Mouse (Mus musculus): ENCODE results near the gene 2810408A11Rik. TPM values are rescaled to one million over a fixed set of nuclear protein-coding genes. Genes with fewer than 3 reads are reported as not detected.

Gene 2810408A11Rik
- polyA plus RNA-seq, 1 experiment from 2014 or later = 4.5 TPM

DNA sequence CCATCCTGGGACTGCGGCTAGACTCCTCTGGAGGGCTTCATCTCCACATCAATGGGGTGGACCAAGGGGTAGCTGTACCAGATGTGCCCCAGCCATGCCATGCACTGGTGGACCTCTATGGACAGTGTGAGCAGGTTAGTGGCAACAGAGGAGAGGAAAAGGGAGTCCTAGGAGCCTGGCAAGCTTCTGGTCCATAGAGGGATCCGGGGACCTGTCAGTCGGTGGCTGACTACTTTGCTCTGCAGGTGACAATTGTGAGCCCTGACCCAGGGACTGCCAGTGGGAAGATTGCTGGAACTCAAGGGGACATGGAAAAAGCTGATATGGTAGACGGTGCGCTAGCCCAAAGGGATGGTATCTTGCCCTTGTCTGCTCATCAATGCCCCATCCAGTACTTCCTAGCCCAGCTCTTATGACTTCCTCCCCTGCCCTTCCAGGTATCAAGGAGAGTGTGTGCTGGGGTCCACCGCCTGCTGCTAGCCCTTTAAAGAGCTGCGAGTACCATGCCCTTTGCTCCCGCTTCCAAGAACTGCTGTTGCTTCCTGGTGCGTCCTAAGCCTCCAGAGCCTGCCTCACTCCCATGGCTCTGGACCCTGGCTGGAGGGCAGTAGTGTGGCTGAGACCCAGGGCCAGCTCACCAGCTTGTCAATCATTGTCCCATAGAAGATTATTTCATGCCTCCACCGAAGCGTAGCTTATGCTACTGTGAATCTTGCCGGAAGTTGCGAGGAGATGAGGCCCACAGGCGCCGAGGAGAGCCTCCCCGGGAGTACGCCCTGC, 10.2 kb upstream of the 2810408A11Rik start:
- no peak for ATAC-seq (ENCODE audit: insufficient number of reproducible peaks, insufficient read depth, low FRiP score, low read depth)
- Histone ChIP-seq H3K4me2 (ENCODE audit: low read length) (no peak overlapping the region), H3K9me3 (ENCODE audit: control insufficient read depth, low read length) (no peaks in the 10 kb centered on the region), H3K4me3 (ENCODE audit: control insufficient read depth in 1 of 2, insufficient read depth in 1 of 2, low read depth in 1 of 2, low read length in 2 of 2) (no peak overlapping the region), H3K36me3 (ENCODE audit: control insufficient read depth, insufficient read depth, low read length) (peaks cover 88% of the 10 kb centered on the region), H3K27ac (replicated peaks in 1 of 2; ENCODE audit: control insufficient read depth in 1 of 2, insufficient read depth in 1 of 2, low read depth in 2 of 2, low read length in 2 of 2) (no peak overlapping the region), H3K4me1 (ENCODE audit: control insufficient read depth in 2 of 2, insufficient read depth in 2 of 2, low read length in 2 of 2) (peaks cover 11 to 17% of the 10 kb centered on the region in 2 experiments), H3K27me3 (ENCODE audit: control insufficient read depth, insufficient read depth, low read length) (no peaks in the 10 kb centered on the region), H3K9ac (ENCODE audit: low read length) (no peak overlapping the region)
- WGBS = 87% methylated on average over 17 of the region's 17 CpGs

DNA sequence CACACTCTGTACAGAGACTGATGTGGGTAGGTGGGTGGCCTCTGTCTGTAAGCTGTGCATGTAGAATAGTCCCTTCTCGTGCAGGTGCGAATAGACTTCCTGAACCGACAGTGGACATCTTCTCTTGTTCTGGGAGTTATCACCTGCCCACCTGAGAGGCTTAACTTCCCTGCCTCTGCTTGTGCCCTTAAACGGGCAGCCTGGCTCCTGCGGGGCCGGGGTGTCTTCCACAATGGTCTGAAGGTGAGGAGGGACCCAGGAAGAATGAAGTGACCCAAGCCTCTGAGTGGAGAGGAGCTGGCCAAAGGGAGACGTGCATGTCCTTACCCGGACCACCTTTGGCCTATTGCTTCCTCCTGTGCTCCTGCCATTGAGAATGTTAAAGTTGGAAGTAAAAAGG, 9.4 kb upstream of the 2810408A11Rik start:
- no peak overlapping the region for H3K9ac ChIP-seq (ENCODE audit: low read length)
- H3K27ac ChIP-seq (replicated peaks in 1 of 2; ENCODE audit: control insufficient read depth in 1 of 2, insufficient read depth in 1 of 2, low read depth in 2 of 2, low read length in 2 of 2) = no peak overlapping the region
- H3K4me2 ChIP-seq (ENCODE audit: low read length) = no peak overlapping the region
- H3K9me3 ChIP-seq (ENCODE audit: control insufficient read depth, low read length) = no peaks in the 10 kb centered on the region
- H3K4me1 ChIP-seq (ENCODE audit: control insufficient read depth in 2 of 2, insufficient read depth in 2 of 2, low read length in 2 of 2) = peaks cover 11 to 12% of the 10 kb centered on the region in 2 experiments
- no peaks in the 10 kb centered on the region for H3K27me3 ChIP-seq (ENCODE audit: control insufficient read depth, insufficient read depth, low read length)
- WGBS = 95% methylated on average over 8 of the region's 8 CpGs
- peaks cover 88% of the 10 kb centered on the region for H3K36me3 ChIP-seq (ENCODE audit: control insufficient read depth, insufficient read depth, low read length)
- no peak overlapping the region for H3K4me3 ChIP-seq (ENCODE audit: control insufficient read depth in 1 of 2, insufficient read depth in 1 of 2, low read depth in 1 of 2, low read length in 2 of 2)
- ATAC-seq (ENCODE audit: insufficient number of reproducible peaks, insufficient read depth, low FRiP score, low read depth) = no peak

DNA sequence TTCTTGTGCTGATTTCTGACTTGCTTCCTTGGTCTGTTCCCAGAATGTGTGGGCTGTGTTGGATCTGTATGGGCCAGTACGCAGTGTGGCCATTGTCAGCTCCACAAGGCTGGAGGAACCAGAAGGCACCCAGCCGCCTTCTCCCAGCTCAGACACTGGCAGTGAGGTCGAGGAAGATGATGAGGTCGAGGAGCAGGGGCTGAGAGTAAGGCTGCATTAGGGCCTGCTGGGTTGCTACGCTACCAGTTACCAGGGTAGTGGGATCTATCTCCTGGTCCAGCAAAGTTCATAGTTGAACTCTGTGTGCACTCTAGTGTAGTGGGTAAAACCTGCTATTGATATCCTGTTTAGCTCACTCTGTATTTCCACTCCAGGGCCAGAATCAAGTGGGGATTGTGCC, 8.4 kb upstream of the 2810408A11Rik start:
- H3K9ac ChIP-seq (ENCODE audit: low read length) = no peak overlapping the region
- ATAC-seq (ENCODE audit: insufficient number of reproducible peaks, insufficient read depth, low FRiP score, low read depth) = no peak
- no peak overlapping the region for H3K4me3 ChIP-seq (ENCODE audit: control insufficient read depth in 1 of 2, insufficient read depth in 1 of 2, low read depth in 1 of 2, low read length in 2 of 2)
- no peaks in the 10 kb centered on the region for H3K27me3 ChIP-seq (ENCODE audit: control insufficient read depth, insufficient read depth, low read length)
- H3K9me3 ChIP-seq (ENCODE audit: control insufficient read depth, low read length) = no peaks in the 10 kb centered on the region
- no peak overlapping the region for H3K4me2 ChIP-seq (ENCODE audit: low read length)
- WGBS = 88% methylated on average over 5 of the region's 5 CpGs
- no peak overlapping the region for H3K27ac ChIP-seq (replicated peaks in 1 of 2; ENCODE audit: control insufficient read depth in 1 of 2, insufficient read depth in 1 of 2, low read depth in 2 of 2, low read length in 2 of 2)
- peaks cover 92% of the 10 kb centered on the region for H3K36me3 ChIP-seq (ENCODE audit: control insufficient read depth, insufficient read depth, low read length)
- peaks cover 3 to 5% of the 10 kb centered on the region in 2 experiments; a peak in 3 of 4 replicates for H3K4me1 ChIP-seq (ENCODE audit: control insufficient read depth in 2 of 2, insufficient read depth in 2 of 2, low read length in 2 of 2)

DNA sequence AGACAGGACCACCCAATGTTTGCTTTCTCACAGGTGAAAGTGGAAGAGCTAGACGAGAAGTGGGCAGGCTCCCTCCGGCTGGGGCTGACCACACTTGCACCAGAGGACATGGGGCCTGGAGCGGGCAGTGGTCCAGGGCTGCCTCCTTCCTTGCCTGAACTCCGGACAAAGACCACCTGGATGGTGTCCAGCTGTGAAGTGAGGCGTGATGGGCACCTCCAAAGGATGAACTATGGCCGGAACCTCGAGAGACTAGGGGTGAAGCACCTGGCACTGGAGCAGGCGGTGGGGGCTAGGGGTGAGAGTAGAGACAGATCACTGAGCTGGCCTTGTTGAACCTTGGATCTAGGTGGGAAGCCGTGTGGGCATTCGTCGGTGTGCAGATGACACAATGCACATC, 7.9 kb upstream of the 2810408A11Rik start:
- Histone ChIP-seq H3K9ac (ENCODE audit: low read length) (no peak overlapping the region), H3K9me3 (ENCODE audit: control insufficient read depth, low read length) (no peaks in the 10 kb centered on the region), H3K27me3 (ENCODE audit: control insufficient read depth, insufficient read depth, low read length) (no peaks in the 10 kb centered on the region), H3K4me3 (ENCODE audit: control insufficient read depth in 1 of 2, insufficient read depth in 1 of 2, low read depth in 1 of 2, low read length in 2 of 2) (no peak overlapping the region), H3K4me2 (ENCODE audit: low read length) (no peak overlapping the region), H3K27ac (replicated peaks in 1 of 2; ENCODE audit: control insufficient read depth in 1 of 2, insufficient read depth in 1 of 2, low read depth in 2 of 2, low read length in 2 of 2) (no peak overlapping the region), H3K36me3 (ENCODE audit: control insufficient read depth, insufficient read depth, low read length) (peaks cover 97% of the 10 kb centered on the region), H3K4me1 (ENCODE audit: control insufficient read depth in 2 of 2, insufficient read depth in 2 of 2, low read length in 2 of 2) (peaks cover 3 to 5% of the 10 kb centered on the region in 2 experiments; a peak in 3 of 4 replicates)
- no peak for ATAC-seq (ENCODE audit: insufficient number of reproducible peaks, insufficient read depth, low FRiP score, low read depth)
- 92% methylated on average over 11 of the region's 11 CpGs for WGBS

DNA sequence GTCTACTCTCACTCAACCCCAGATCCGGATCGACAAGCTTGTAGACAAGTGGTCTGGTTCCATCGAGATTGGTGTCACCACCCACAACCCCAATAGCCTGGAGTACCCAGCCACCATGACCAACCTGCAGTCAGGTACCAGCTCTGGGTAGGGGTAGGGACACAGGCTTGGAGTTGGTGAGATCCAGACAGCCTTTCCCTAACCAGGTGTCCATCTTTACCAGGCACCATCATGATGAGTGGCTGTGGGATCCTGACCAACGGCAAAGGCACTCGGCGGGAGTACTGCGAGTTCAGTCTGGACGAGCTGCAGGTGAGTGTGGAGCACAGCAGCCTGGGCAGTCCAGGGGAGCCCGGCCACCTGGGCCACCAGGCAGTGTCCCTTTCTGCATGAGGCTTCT, 3.5 kb upstream of the 2810408A11Rik start:
- Histone ChIP-seq H3K36me3 (ENCODE audit: control insufficient read depth, insufficient read depth, low read length) (peaks cover 64% of the 10 kb centered on the region), H3K4me2 (ENCODE audit: low read length) (no peak overlapping the region), H3K4me1 (ENCODE audit: control insufficient read depth in 2 of 2, insufficient read depth in 2 of 2, low read length in 2 of 2) (peaks cover 13 to 19% of the 10 kb centered on the region in 2 experiments), H3K9me3 (ENCODE audit: control insufficient read depth, low read length) (no peaks in the 10 kb centered on the region), H3K27me3 (ENCODE audit: control insufficient read depth, insufficient read depth, low read length) (no peaks in the 10 kb centered on the region), H3K9ac (ENCODE audit: low read length) (no peak overlapping the region), H3K4me3 (ENCODE audit: control insufficient read depth in 1 of 2, insufficient read depth in 1 of 2, low read depth in 1 of 2, low read length in 2 of 2) (no peak overlapping the region), H3K27ac (replicated peaks in 1 of 2; ENCODE audit: control insufficient read depth in 1 of 2, insufficient read depth in 1 of 2, low read depth in 2 of 2, low read length in 2 of 2) (no peak overlapping the region)
- 91% methylated on average over 9 of the region's 9 CpGs for WGBS
- ATAC-seq (ENCODE audit: insufficient number of reproducible peaks, insufficient read depth, low FRiP score, low read depth) = no peak

DNA sequence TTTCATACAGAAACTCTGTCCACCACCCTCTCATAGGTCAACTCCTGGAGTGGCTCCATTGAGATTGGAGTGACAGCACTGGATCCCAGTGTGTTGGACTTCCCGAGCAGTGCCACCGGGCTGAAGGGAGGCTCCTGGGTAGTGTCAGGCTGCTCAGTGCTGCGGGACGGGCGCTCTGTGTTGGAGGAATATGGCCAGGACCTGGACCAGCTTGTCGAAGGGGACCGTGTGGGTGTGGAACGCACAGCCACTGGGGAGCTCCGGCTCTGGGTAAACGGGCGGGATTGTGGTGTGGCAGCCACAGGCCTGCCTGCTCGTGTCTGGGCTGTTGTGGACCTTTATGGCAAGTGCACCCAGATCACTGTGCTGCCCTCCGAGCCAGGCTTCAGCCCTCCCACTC, 2.2 kb upstream of the 2810408A11Rik start:
- WGBS = 83% methylated on average over 13 of the region's 13 CpGs
- H3K36me3 ChIP-seq (ENCODE audit: control insufficient read depth, insufficient read depth, low read length) = peaks cover 51% of the 10 kb centered on the region
- H3K4me3 ChIP-seq (ENCODE audit: control insufficient read depth in 1 of 2, insufficient read depth in 1 of 2, low read depth in 1 of 2, low read length in 2 of 2) = peak overlapping the region in 1 of 2 experiments; percentile 85; a peak in 1 of 4 replicates

DNA sequence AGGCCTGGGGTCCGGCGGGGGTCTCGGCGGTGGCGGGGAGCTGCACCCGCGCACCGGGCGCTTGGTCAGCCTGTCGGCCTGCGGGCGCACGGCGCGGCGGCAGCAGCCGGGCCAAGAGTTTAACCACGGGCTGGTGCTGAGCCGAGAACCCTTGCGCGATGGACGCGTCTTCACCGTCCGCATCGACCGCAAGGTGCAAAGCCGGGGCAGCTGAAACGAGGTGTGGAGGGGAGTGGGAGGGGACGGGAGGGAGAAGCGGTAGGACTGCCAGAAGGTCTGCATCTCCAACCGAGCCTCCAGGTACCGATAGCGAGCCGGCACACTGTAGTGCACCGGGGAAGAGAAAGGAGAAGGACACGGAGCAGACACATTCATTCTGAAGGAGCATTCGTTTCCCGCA, 1.2 kb upstream of the 2810408A11Rik start:
- Histone ChIP-seq H3K4me2 (ENCODE audit: low read length) (peak overlapping the region; percentile 99), H3K27me3 (ENCODE audit: control insufficient read depth, insufficient read depth, low read length) (no peaks in the 10 kb centered on the region), H3K4me3 (ENCODE audit: control insufficient read depth in 1 of 2, insufficient read depth in 1 of 2, low read depth in 1 of 2, low read length in 2 of 2) (peak overlapping the region; percentile 71 to 85), H3K9ac (ENCODE audit: low read length) (peak overlapping the region; percentile 94), H3K36me3 (ENCODE audit: control insufficient read depth, insufficient read depth, low read length) (peaks cover 41% of the 10 kb centered on the region), H3K27ac (replicated peaks in 1 of 2; ENCODE audit: control insufficient read depth in 1 of 2, insufficient read depth in 1 of 2, low read depth in 2 of 2, low read length in 2 of 2) (peak overlapping the region; percentile 31 to 94), H3K4me1 (ENCODE audit: control insufficient read depth in 2 of 2, insufficient read depth in 2 of 2, low read length in 2 of 2) (peaks cover 14 to 27% of the 10 kb centered on the region in 2 experiments), H3K9me3 (ENCODE audit: control insufficient read depth, low read length) (no peaks in the 10 kb centered on the region)
- under 1% methylated on average over 38 of the region's 39 CpGs for WGBS
- no peak for ATAC-seq (ENCODE audit: insufficient number of reproducible peaks, insufficient read depth, low FRiP score, low read depth)

More for the DNA sequence above, 2.2 kb upstream of the 2810408A11Rik start:
- H3K4me2 ChIP-seq (ENCODE audit: low read length) = peak overlapping the region; percentile 99
- ATAC-seq (ENCODE audit: insufficient number of reproducible peaks, insufficient read depth, low FRiP score, low read depth) = no peak
- no peaks in the 10 kb centered on the region for H3K9me3 ChIP-seq (ENCODE audit: control insufficient read depth, low read length)
- H3K27me3 ChIP-seq (ENCODE audit: control insufficient read depth, insufficient read depth, low read length) = no peaks in the 10 kb centered on the region
- H3K27ac ChIP-seq (replicated peaks in 1 of 2; ENCODE audit: control insufficient read depth in 1 of 2, insufficient read depth in 1 of 2, low read depth in 2 of 2, low read length in 2 of 2) = no peak overlapping the region
- peaks cover 14 to 27% of the 10 kb centered on the region in 2 experiments for H3K4me1 ChIP-seq (ENCODE audit: control insufficient read depth in 2 of 2, insufficient read depth in 2 of 2, low read length in 2 of 2)
- peak overlapping the region; percentile 94 for H3K9ac ChIP-seq (ENCODE audit: low read length)

Measured in heart, embryonic 14.5 days (tissue).